22 mouse cellular contexts compared by ENCODE assay signal in the genomic region with DNA sequence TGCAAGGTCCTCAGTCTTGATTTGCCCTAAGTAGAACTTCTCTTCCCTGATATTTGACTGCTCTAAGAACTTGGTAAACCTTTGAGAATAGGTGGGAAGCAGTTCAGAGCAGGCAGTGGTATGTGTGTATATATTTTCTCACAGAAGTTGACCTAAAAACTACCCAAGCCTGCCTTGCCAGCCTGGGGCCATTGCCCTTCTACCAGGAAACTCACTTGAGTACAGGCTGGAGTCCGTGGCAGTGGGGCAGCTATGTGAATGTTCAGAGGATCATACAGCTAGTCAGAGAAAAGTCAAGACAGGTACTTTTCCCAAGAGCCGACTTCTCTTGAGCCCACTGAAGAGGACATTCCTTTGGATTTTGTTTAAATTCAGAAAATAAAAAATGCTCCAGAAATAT. TPM values are rescaled to one million over a fixed set of nuclear protein-coding genes. Genes with fewer than 3 reads are reported as not detected.
DNase-seq lines count a peak whose midpoint lies in the region; ATAC-seq and TF ChIP-seq lines count a peak whose summit lies in the region.
"Had no signal": no experiment of that assay in that cellular context is flagged by ENCODE, and none has a peak within 500 bp of the region (broad histone marks: within the 10 kb centered on the region; RNA-seq: fewer than 3 reads in every experiment).

No protein-coding gene starts in this region.

- no peaks in the 10 kb centered on the region for H3K27me3 ChIP-seq in liver, adult 2 months (ENCODE audit: control insufficient read depth, insufficient read depth, low read length)
- no peaks in the 10 kb centered on the region for H3K27me3 ChIP-seq in liver, embryonic 12.5 days (replicated peaks)
- H3K27me3 ChIP-seq in kidney, embryonic 14.5 days (ENCODE audit: control insufficient read depth, insufficient read depth, low read length) = no peaks in the 10 kb centered on the region
- H3K27me3 ChIP-seq in hindbrain, embryonic 14.5 days (ENCODE audit: control insufficient read depth, insufficient read depth, low read length) = no peaks in the 10 kb centered on the region
- no peaks in the 10 kb centered on the region for H3K27me3 ChIP-seq in lung, postnatal 0 days (replicated peaks; ENCODE audit: insufficient read depth, low read length)
- H3K27me3 ChIP-seq: CH12.LX; embryonic facial prominence, embryonic 13.5 days; forebrain, embryonic 12.5 days; heart, embryonic 13.5 days; hindbrain, embryonic 12.5 days; Patski had no signal

- 52% methylated on average over 2 of the region's 2 CpGs for WGBS in liver, adult 2 months
- whole genome bisulfite sequencing in liver, embryonic 12.5 days (ENCODE audit: insufficient replicate concordance) = 71% methylated on average over 2 of the region's 2 CpGs
- WGBS in kidney, embryonic 14.5 days = 87% methylated on average over 2 of the region's 2 CpGs
- WGBS in hindbrain, embryonic 14.5 days = 90% methylated on average over 2 of the region's 2 CpGs
- WGBS in lung, postnatal 0 days = 61% methylated on average over 2 of the region's 2 CpGs

- H3K9ac ChIP-seq in liver, adult 2 months (ENCODE audit: low read depth, low read length) = no peak overlapping the region
- no peak overlapping the region for H3K9ac ChIP-seq in liver, embryonic 12.5 days
- no peak overlapping the region for H3K9ac ChIP-seq in kidney, embryonic 14.5 days (ENCODE audit: low read depth, low read length)
- no peak overlapping the region for H3K9ac ChIP-seq in hindbrain, embryonic 14.5 days
- no peak overlapping the region for H3K9ac ChIP-seq in lung, postnatal 0 days (replicated peaks; ENCODE audit: low read depth)
- H3K9ac ChIP-seq: embryonic facial prominence, embryonic 13.5 days; forebrain, embryonic 12.5 days; heart, embryonic 13.5 days; hindbrain, embryonic 12.5 days had no signal

- peaks cover 18% of the 10 kb centered on the region for H3K4me1 ChIP-seq in liver, adult 2 months (ENCODE audit: control insufficient read depth, insufficient read depth, low read length)
- peaks cover 15% of the 10 kb centered on the region for H3K4me1 ChIP-seq in liver, embryonic 12.5 days
- no peaks in the 10 kb centered on the region for H3K4me1 ChIP-seq in kidney, embryonic 14.5 days (ENCODE audit: control insufficient read depth, insufficient read depth, low read length)
- no peaks in the 10 kb centered on the region for H3K4me1 ChIP-seq in hindbrain, embryonic 14.5 days (replicated peaks; ENCODE audit: control insufficient read depth, insufficient read depth, low read length)
- H3K4me1 ChIP-seq in lung, postnatal 0 days (ENCODE audit: insufficient read depth, low read depth, low read length) = no peaks in the 10 kb centered on the region
- H3K4me1 ChIP-seq: embryonic facial prominence, embryonic 13.5 days; forebrain, embryonic 12.5 days; hindbrain, embryonic 12.5 days had no signal

- no peak for TF ChIP-seq EP300 in lung, postnatal 0 days (IDR thresholded peaks at IDR 0.05)

- no peak overlapping the region; the same call in 1 of the 2 replicates for H3K27ac ChIP-seq in liver, adult 2 months (replicated peaks; ENCODE audit: insufficient read depth, low read depth, low read length)
- H3K27ac ChIP-seq in liver, embryonic 12.5 days = no peak overlapping the region
- H3K27ac ChIP-seq in kidney, embryonic 14.5 days (ENCODE audit: low read depth, low read length) = peak overlapping the region; percentile 37; the same call in 1 of the 2 replicates
- no peak overlapping the region for H3K27ac ChIP-seq in hindbrain, embryonic 14.5 days
- H3K27ac ChIP-seq in lung, postnatal 0 days (ENCODE audit: low read length) = no peak overlapping the region
- H3K27ac ChIP-seq: embryonic facial prominence, embryonic 13.5 days; forebrain, embryonic 12.5 days; heart, adult 2 months; heart, embryonic 13.5 days; hindbrain, embryonic 12.5 days had no signal

- ATAC-seq in liver, embryonic 12.5 days = no peak
- ATAC-seq in kidney, embryonic 14.5 days (ENCODE audit: low FRiP score, low TSS enrichment) = no peak
- no peak for ATAC-seq in hindbrain, embryonic 14.5 days (ENCODE audit: low FRiP score)
- no peak for ATAC-seq in lung, postnatal 0 days
- ATAC-seq: forebrain, embryonic 16.5 days; Patski had no signal

- H3K4me3 ChIP-seq in liver, adult 2 months (ENCODE audit: insufficient read depth, low read depth, low read length) = no peak overlapping the region
- no peak overlapping the region for H3K4me3 ChIP-seq in liver, embryonic 12.5 days
- no peak overlapping the region for H3K4me3 ChIP-seq in kidney, embryonic 14.5 days (ENCODE audit: low read length)
- no peak overlapping the region for H3K4me3 ChIP-seq in hindbrain, embryonic 14.5 days (replicated peaks; ENCODE audit: low read length)
- H3K4me3 ChIP-seq in lung, postnatal 0 days (ENCODE audit: low read depth, low read length) = no peak overlapping the region
- H3K4me3 ChIP-seq: embryonic facial prominence, embryonic 13.5 days; forebrain, embryonic 12.5 days; heart, adult 2 months; heart, embryonic 13.5 days; hindbrain, embryonic 12.5 days had no signal

- DNase-seq in liver, adult 2 months (ENCODE audit: extremely low read depth, low read depth, low spot score) = peak; percentile 51
- peak; percentile 21 for DNase-seq in kidney, postnatal 14 days
- no peak for DNase-seq in heart, adult 18-20 months
- DNase-seq in hindbrain, embryonic 14.5 days (ENCODE audit: low spot score) = no peak
- DNase-seq in lung, postnatal 0 days (ENCODE audit: low spot score) = no peak
- DNase-seq: adrenal gland, adult 2 months; adrenal gland, postnatal 25 days; cerebellum, adult 18-20 months; cerebellum, adult 9-11 months; cerebellum, postnatal 36 days; gastrocnemius, postnatal 10 days; heart, adult 2 months; heart, postnatal 4 days had no signal

- H3K36me3 ChIP-seq in liver, adult 2 months (ENCODE audit: control insufficient read depth, insufficient read depth, low read length) = peaks cover 58% of the 10 kb centered on the region
- H3K36me3 ChIP-seq in liver, embryonic 12.5 days = peaks cover 45% of the 10 kb centered on the region
- H3K36me3 ChIP-seq in kidney, embryonic 14.5 days (ENCODE audit: control insufficient read depth, insufficient read depth, low read length) = peaks cover 52% of the 10 kb centered on the region
- H3K36me3 ChIP-seq in hindbrain, embryonic 14.5 days (replicated peaks; ENCODE audit: control insufficient read depth, insufficient read depth) = peaks cover 97% of the 10 kb centered on the region
- H3K36me3 ChIP-seq in lung, postnatal 0 days (ENCODE audit: insufficient read depth, low read length) = peaks cover 4% of the 10 kb centered on the region

- H3K79me2 ChIP-seq in liver, adult 2 months (ENCODE audit: control insufficient read depth, insufficient read depth, low read length) = no peaks in the 10 kb centered on the region

- no peak overlapping the region for H3K4me2 ChIP-seq in liver, embryonic 12.5 days
- H3K4me2 ChIP-seq in kidney, embryonic 14.5 days (replicated peaks; ENCODE audit: low read depth, low read length) = no peak overlapping the region
- H3K4me2 ChIP-seq in hindbrain, embryonic 14.5 days (replicated peaks) = no peak overlapping the region
- H3K4me2 ChIP-seq in lung, postnatal 0 days (replicated peaks; ENCODE audit: low read depth, low read length) = no peak overlapping the region
- H3K4me2 ChIP-seq: embryonic facial prominence, embryonic 13.5 days; forebrain, embryonic 12.5 days; heart, embryonic 13.5 days; hindbrain, embryonic 12.5 days had no signal

- no peak for TF ChIP-seq CTCF in liver, adult 2 months (IDR thresholded peaks at IDR 0.05; ENCODE audit: low read depth, low read length)
- TF ChIP-seq CTCF in lung, postnatal 0 days (IDR thresholded peaks at IDR 0.05) = no peak

- no peaks in the 10 kb centered on the region for H3K9me3 ChIP-seq in liver, embryonic 12.5 days (replicated peaks)
- H3K9me3 ChIP-seq in kidney, embryonic 14.5 days (ENCODE audit: control insufficient read depth, low read length) = no peaks in the 10 kb centered on the region
- H3K9me3 ChIP-seq in hindbrain, embryonic 14.5 days (ENCODE audit: control insufficient read depth, low read length) = no peaks in the 10 kb centered on the region
- H3K9me3 ChIP-seq in lung, postnatal 0 days (ENCODE audit: low read length) = no peaks in the 10 kb centered on the region
- H3K9me3 ChIP-seq: embryonic facial prominence, embryonic 13.5 days; forebrain, embryonic 12.5 days; heart, embryonic 13.5 days; hindbrain, embryonic 12.5 days had no signal

- TF ChIP-seq POLR2A in liver, adult 2 months (IDR thresholded peaks at IDR 0.05; ENCODE audit: extremely low read depth, insufficient read depth, low read length) = no peak

RNA-seq across cellular contexts. Expression of gene Grsf1, which starts 31.1 kb away (rescaled TPM):
- total RNA-seq in liver, adult 2 months (2014; rRNA removed) = 54.6 and 57.9 TPM in 2 replicates
- 32.7 and 38.7 TPM in 2 replicates for polyA plus RNA-seq in liver, adult 2 months (2012; rRNA removed)
- polyA plus RNA-seq in liver, embryonic 12.5 days (2016; fragmentation: Nextera tagmentation; extraction: Ambion mirVana) = 47.0 and 48.6 TPM in 2 replicates
- 59.6 and 78.4 TPM in 2 replicates for polyA plus RNA-seq in kidney, embryonic 14.5 days (2014; fragmentation: Nextera tagmentation; extraction: Ambion mirVana)
- 100 to 1,000 TPM; 208 to 215 TPM for total RNA-seq in heart, adult 18-20 months (2021)
- 68.5 and 79.1 TPM in 2 replicates for polyA plus RNA-seq in hindbrain, embryonic 14.5 days (2014; fragmentation: Nextera tagmentation; extraction: Ambion mirVana)
- polyA plus RNA-seq in lung, postnatal 0 days (2015; fragmentation: Nextera tagmentation; extraction: Ambion mirVana) = 45.4 and 46.0 TPM in 2 replicates

Comparison
In these comparisons a context has a peak if more than half of its experiments do, and no peak if none do; other contexts are left out.
1. DNase-seq: peak in liver, adult 2 months (single experiment) and kidney, postnatal 14 days (single experiment); none in heart, adult 18-20 months (0 of 2), hindbrain, embryonic 14.5 days (single experiment) and lung, postnatal 0 days (single experiment).